Mouse (Mus musculus) bone marrow, adult 2 months (tissue): ENCODE data around the gene Calcrl.

ENCODE experiments used
- CTCF ChIP-seq: fragments of 200-500 bp; IDR thresholded peaks from 2 replicates; pipeline ENCODE4 v1.5.1; 2011; ENCODE audit warnings: low read length, control low read depth; ENCODE audit not compliant: control insufficient read depth, insufficient read depth
- POLR2A ChIP-seq: fragments of 200-500 bp; IDR thresholded peaks from 2 replicates; pipeline ENCODE4 v1.6.1; 2011; ENCODE audit warnings: low read depth, mild to moderate bottlenecking, control low read depth, low read length, borderline replicate concordance; ENCODE audit not compliant: control insufficient read depth

DNA sequence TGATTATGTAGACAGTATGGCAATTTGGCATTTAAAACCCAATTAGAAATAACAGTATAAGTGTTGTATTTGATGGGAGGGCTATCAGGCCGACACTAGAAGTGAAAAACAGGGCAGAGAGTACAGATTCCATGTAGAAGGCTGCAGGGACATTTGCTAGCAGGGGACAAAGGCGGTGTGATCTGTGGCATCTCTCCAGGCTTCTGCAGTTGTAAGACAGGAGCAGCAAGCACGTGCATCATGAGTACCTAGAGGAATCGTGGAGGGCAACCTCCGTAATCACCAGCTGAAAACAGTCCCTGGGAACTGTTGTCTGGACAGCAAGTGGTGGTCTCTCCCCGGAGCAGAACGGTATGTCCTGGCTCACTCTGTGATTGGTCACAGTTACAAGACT, 37.2 kb downstream of the Calcrl start:
- TF ChIP-seq POLR2A (no peak), CTCF (no peak)
